In genomic region chr10:70368685-70369084, GRCm38 (mm10) we compare ENCODE assay signal across 9 mouse cellular contexts.
DNase-seq lines count a peak whose midpoint lies in the region; ATAC-seq and TF ChIP-seq lines count a peak whose summit lies in the region.
"Had no signal": no experiment of that assay in that cellular context is flagged by ENCODE, and none has a peak within 500 bp of the region (broad histone marks: within the 10 kb centered on the region; RNA-seq: fewer than 3 reads in every experiment).

No protein-coding gene starts in this region.

- no peak overlapping the region for H3K4me2 ChIP-seq in heart, embryonic 12.5 days
- H3K4me2 ChIP-seq in forebrain, embryonic 13.5 days: no peak overlapping the region
- H3K4me2 ChIP-seq in hindbrain, embryonic 12.5 days (replicated peaks): no peak overlapping the region
- H3K4me2 ChIP-seq: heart, embryonic 15.5 days had no signal

- peak; percentile 75 to 85 for DNase-seq in heart, adult 18-20 months
- peak; percentile 72 to 80 for DNase-seq in left cerebral cortex, postnatal 25 days (ENCODE audit: low spot score in 2 of 2)
- DNase-seq in T-cell, adult 2 months (ENCODE audit: low spot score): no peak

- H3K4me1 ChIP-seq in heart, embryonic 12.5 days (replicated peaks): no peaks in the 10 kb centered on the region
- H3K4me1 ChIP-seq in forebrain, embryonic 13.5 days: no peaks in the 10 kb centered on the region
- H3K4me1 ChIP-seq in hindbrain, embryonic 12.5 days: peaks cover 5% of the 10 kb centered on the region
- no peaks in the 10 kb centered on the region for H3K4me1 ChIP-seq in olfactory bulb, adult 2 months (ENCODE audit: control insufficient read depth, insufficient read depth, low read length)
- H3K4me1 ChIP-seq: heart, embryonic 15.5 days had no signal

- no peak overlapping the region for H3K27ac ChIP-seq in heart, embryonic 12.5 days (ENCODE audit: poor library complexity, severe bottlenecking)
- H3K27ac ChIP-seq in forebrain, embryonic 13.5 days: no peak overlapping the region
- H3K27ac ChIP-seq in hindbrain, embryonic 12.5 days: no peak overlapping the region
- no peak overlapping the region for H3K27ac ChIP-seq in olfactory bulb, adult 2 months (ENCODE audit: insufficient read depth, low read depth, low read length)
- H3K27ac ChIP-seq: heart, embryonic 15.5 days had no signal

- no peak for ATAC-seq in heart, embryonic 12.5 days (ENCODE audit: insufficient number of reproducible peaks, low FRiP score)
- ATAC-seq in cerebellum, adult (ENCODE audit: insufficient number of reproducible peaks, low FRiP score, low TSS enrichment): peak; percentile 66
- peak; percentile 57; the same call in 1 of the 2 replicates for ATAC-seq in forebrain, embryonic 13.5 days
- peak; percentile 58; the same call in 1 of the 2 replicates for ATAC-seq in hindbrain, embryonic 12.5 days (ENCODE audit: low FRiP score)

- H3K9ac ChIP-seq in heart, embryonic 12.5 days: no peak overlapping the region
- no peak overlapping the region for H3K9ac ChIP-seq in forebrain, embryonic 13.5 days
- no peak overlapping the region for H3K9ac ChIP-seq in hindbrain, embryonic 12.5 days
- H3K9ac ChIP-seq: heart, embryonic 15.5 days had no signal

- H3K4me3 ChIP-seq in heart, embryonic 12.5 days: no peak overlapping the region
- no peak overlapping the region for H3K4me3 ChIP-seq in forebrain, embryonic 13.5 days
- no peak overlapping the region for H3K4me3 ChIP-seq in hindbrain, embryonic 12.5 days
- H3K4me3 ChIP-seq in olfactory bulb, adult 2 months (ENCODE audit: insufficient read depth, low read depth, low read length): no peak overlapping the region
- H3K4me3 ChIP-seq: heart, embryonic 15.5 days had no signal

- H3K27me3 ChIP-seq in heart, embryonic 12.5 days (replicated peaks): no peaks in the 10 kb centered on the region
- no peaks in the 10 kb centered on the region for H3K27me3 ChIP-seq in forebrain, embryonic 13.5 days
- no peaks in the 10 kb centered on the region for H3K27me3 ChIP-seq in hindbrain, embryonic 12.5 days
- H3K27me3 ChIP-seq: heart, embryonic 15.5 days had no signal

- peak; percentile 65 for TF ChIP-seq CTCF in olfactory bulb, adult 2 months (IDR thresholded peaks at IDR 0.05; ENCODE audit: insufficient read depth, low read depth, low read length)

- H3K36me3 ChIP-seq in heart, embryonic 12.5 days: no peaks in the 10 kb centered on the region
- no peaks in the 10 kb centered on the region for H3K36me3 ChIP-seq in forebrain, embryonic 13.5 days (ENCODE audit: poor library complexity, severe bottlenecking)
- no peaks in the 10 kb centered on the region for H3K36me3 ChIP-seq in hindbrain, embryonic 12.5 days
- H3K36me3 ChIP-seq: heart, embryonic 15.5 days had no signal

- H3K9me3 ChIP-seq in heart, embryonic 12.5 days (replicated peaks): no peaks in the 10 kb centered on the region
- H3K9me3 ChIP-seq in forebrain, embryonic 13.5 days (replicated peaks): no peaks in the 10 kb centered on the region
- H3K9me3 ChIP-seq in hindbrain, embryonic 12.5 days (replicated peaks): no peaks in the 10 kb centered on the region
- H3K9me3 ChIP-seq: heart, embryonic 15.5 days had no signal

- TF ChIP-seq POLR2A in olfactory bulb, adult 2 months (IDR thresholded peaks at IDR 0.05; ENCODE audit: insufficient read depth, low read depth, low read length): no peak

- WGBS in heart, embryonic 12.5 days: 31% methylated on average over 7 of the region's 7 CpGs
- WGBS in forebrain, embryonic 13.5 days: 23% methylated on average over 7 of the region's 7 CpGs
- WGBS in hindbrain, embryonic 12.5 days: 25% methylated on average over 7 of the region's 7 CpGs
- 27% methylated on average over 7 of the region's 7 CpGs for WGBS in olfactory bulb, adult 2 months

- intact Hi-C loops in left cerebral cortex, postnatal 25 days (cut with DNase I): loop anchor here (2.0 to 10.0 kb wide), 2 partner anchors 164 to 446 kb away; no protein-coding TSS in a partner anchor
